Mouse (Mus musculus) gonadal fat pad, adult 2 months (tissue): Measurements from ENCODE around the gene Ppme1. TPM values are rescaled to one million over a fixed set of nuclear protein-coding genes. Genes with fewer than 3 reads are reported as not detected.

ENCODE experiments used
- DNase-seq: peaks from one replicate; pipeline ENCODE4 v3.0.0-alpha.2; 2012; ENCODE audit warnings: low read depth
- polyA plus RNA-seq: library from polyadenylated mRNA; depleted of rRNA; stranded (reverse); fragments of >200 nt; gene quantifications from 2 replicates; pipeline ENCODE4 v1.2.3, GENCODE M21; 2012; rRNA removed

Ppme1 gene
- 89.1 and 95.3 TPM in 2 replicates for polyA plus RNA-seq

DNA sequence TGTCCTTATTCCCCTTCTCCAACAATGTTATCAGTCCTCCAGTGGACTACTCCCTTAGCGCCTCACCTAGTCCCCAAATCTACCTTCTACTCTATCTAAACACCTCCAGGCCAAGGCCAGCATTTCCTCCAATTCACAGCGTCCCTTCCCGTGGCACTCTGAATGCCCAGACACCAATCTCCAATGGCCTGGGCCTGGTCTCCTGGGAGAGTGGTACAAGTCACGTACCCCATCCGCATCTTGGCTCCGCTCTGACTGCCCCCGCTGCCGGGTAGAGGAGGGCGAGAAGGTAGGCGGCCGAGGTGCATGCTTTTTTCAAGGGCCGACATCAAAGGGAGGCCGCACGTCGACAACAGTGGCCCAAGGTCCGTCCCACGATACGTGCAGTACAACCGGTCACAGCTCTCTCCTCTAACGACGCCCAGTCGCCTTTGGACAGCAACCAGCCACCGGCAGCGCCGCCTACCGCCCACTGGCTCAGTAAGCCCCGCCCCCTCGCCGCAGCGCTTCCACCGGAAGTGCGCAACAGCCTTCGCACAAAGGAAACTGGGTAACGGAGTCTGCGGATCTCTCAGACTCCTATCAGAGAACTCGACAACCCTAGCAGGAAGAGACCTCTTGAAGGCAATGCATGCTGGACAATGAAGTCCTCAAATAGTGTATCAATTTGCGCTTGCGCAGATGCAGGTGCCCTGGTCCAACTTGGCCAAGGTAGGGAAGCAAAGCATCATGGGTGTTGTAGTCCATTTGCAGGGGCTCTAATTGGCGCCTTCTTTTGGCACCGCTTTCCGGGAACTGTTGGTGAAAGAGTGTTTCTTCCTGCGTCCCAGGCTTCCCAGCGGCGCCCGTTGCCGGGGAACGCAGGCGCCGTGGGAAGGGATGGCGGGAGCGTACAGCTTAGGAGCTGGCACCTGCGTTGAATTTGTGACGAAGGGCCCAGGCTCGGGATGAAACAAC is at the start of gene Ppme1, which contains the start of gene C2cd3:
Gene Ppme1 (minus strand): TSS at position 813 of the 957 bp plus-strand sequence.
Gene C2cd3 (plus strand): TSS at position 739 of the 957 bp plus-strand sequence.
- peak; percentile 100 for DNase-seq

DNA sequence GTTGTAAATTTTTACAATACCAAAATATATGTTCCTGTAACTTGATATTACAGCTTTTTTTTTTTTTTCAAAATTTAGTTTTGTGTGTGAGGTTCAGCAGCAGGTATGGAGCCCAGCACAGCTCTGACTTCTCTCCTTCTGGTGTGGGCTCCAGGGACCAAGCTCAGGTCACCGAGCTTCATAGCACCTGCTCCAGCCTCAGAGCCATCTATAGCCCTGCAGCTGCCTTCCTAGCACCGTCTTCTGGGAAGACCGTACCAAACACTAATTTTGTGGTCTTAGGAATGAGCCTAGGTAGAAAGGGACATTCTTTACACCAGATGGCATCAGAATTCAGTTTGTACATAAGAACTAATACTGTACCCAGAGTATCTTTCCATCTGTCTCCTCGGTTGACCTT is 36.6 kb upstream of the Ppme1 start:
- DNase-seq, result no peak

DNA sequence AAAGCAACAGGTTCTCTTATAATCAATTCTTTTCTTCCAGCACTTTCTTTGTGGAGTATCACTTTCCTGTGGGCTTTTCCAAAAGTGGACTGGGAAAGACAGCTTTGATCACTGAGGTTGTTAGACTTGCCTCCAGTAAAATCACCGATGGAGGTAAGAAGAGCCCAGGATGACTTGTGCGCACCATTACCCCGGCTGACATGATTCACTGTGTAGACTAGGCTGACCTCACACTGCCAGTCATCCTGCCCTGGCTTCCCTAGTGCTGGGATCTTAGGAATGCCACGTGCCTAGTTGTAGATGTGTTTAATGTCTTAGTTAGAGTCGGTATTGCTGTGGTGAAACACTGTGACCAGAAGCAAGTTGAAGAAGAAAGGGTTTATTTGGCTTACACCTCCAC is 35.6 kb upstream of the Ppme1 start:
- no peak for DNase-seq

DNA sequence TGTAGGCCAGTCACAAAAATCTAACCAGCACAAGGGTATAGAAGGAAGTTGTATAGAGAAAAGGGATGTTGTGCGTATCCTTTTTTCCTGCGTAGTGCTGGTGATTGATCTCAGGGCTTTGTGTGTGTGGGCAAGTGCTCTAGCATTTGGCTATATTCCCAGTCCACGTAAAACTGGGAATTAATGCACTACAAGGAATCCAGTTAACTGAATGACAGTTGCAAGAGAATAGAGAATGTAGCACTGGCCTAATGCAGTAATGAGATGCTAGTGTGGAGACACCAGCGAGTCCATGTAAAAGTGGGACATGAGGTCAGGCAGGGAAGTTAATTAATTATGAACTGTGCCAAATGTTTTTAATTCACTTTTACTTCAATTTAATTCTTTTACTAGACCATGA is 30.6 kb upstream of the Ppme1 start:
- no peak for DNase-seq

DNA sequence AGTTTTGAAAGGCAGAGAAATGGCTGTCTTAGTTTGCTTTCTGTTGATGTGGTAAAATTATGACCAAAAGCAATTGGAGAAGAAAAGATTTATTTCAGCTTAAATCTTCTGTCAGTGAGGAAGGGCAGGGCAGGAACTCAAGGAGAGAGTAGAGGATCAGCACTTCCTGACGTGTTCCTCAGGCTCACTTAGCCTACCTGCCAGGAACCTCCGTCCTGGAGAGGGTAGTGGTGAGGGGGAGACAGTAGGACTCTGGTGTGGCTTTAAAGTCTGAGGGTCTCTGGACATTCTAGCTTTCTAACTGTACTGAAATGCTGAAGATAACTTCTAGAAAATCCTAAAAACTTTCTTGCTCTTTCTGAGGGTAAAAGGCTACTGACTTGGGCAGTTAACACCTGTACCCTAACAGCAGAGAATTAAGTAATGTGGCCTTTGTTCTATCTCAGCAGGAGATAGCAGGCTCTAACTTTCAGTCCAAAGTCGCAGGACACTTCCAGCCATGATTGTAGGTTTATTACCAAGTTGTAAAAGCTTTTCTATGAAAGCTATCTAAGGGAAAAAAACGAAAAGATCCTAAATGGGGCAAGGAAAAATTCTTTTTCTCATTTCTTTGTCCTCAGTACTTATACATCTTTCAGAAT is 28.9 kb upstream of the Ppme1 start:
- no peak for DNase-seq

DNA sequence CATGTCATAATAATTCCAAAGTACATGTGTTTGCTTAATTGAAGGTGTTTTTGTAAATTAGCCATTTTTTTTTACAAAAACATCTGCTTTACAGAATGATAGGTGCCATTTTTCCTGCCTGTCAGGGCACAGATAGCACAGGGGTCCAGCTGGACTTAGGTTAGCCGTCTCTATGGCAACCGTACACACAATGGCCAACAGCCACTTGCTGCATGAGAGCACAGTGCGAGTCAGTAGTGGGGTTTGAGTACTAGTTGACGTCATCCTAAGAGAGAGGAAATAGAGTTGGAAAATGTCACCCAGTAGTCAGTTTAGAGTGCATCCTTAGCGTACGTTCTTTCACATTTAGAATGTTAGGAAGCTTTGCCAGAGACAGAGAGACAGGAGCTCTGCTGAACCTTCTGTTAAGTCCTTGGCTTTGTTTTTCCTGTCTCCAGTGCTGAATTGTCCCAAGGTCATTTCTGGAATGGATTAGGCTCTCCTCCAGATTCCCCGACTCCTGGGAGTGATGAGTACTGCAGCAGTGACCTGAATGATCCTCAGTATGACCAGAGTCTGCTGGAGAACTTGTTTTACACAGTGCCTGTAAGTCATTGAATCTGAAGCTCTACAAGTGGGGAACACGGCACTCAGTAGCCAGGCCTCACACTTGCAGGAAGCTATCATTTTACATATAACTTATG is 27.3 kb upstream of the Ppme1 start:
- DNase-seq, result no peak

DNA sequence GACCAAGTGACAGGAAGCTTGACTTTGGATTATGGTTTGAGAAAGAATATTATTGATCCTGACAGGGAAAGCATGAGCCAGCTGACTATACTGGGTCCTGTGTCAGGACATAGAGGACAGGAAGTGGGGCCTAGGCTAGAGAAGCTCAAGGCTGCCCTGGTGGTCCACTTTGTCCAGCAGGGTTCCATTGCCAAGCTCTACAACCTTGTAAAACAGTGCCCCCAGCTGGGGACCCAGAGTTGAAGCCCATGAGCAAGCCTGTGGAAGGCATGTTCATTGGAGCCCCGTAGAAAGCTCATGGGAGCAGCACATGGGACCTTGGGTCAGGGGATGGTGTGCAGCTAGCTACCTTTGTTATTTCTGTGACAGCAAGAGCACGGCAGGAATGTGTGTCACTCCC is 20.2 kb upstream of the Ppme1 start:
- DNase-seq, result no peak

DNA sequence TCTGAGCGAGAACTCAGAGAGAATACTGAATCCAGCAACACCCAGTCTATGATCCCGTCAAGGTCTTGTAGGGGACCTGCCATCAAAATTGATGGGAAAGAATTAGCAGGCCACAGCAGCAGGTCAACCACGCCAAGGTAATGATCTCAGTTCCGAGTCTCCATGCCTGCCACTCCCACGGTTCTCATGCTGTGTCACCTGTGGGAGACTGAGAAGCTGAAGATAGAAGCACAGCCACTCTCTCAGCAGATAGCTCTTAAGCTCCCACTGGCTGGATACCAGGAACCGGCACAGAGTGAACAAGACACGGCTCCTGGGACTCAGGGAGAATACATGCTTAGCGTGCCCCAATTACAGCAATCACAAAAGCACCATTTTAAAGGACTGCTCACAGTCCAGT is 18.1 kb upstream of the Ppme1 start:
- DNase-seq, result no peak

DNA sequence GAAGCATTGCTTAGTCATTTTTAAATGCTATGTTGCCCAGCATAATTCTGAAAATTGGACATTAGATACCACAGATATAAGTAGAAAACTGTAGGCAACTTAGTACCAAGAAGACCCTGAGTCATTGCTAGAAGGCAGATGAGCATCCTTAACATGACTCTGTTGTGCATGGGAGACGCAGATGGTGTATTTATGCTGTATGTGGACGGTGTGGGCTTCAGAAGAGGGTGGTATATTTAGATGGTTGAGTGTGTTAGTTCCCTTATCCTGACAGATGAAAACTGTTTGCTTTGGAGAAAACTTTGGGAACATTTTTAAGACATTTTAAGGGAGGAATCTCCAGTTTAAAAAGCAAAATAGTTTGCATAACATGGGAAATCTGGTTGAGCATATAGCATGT is 16.1 kb upstream of the Ppme1 start:
- no peak for DNase-seq

DNA sequence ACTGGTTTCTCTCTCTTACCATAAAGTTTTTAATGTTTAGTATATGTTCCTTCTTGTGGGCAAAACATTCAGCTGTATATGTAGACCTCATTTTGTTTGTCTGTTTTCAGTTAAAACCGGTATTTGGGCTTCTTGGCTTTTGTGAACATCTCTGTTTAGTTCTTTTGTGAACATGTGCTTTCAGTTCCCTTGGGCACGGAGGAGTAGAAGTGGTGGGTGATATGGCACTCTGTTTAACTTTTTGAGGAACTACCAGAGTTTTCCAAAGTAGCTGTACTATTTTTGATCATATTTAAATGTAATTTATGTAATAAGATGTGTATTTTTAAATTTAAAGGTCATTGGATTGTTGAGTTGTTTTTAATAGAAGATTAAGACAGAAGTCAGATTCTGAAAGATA is 11.1 kb upstream of the Ppme1 start:
- DNase-seq, result no peak

DNA sequence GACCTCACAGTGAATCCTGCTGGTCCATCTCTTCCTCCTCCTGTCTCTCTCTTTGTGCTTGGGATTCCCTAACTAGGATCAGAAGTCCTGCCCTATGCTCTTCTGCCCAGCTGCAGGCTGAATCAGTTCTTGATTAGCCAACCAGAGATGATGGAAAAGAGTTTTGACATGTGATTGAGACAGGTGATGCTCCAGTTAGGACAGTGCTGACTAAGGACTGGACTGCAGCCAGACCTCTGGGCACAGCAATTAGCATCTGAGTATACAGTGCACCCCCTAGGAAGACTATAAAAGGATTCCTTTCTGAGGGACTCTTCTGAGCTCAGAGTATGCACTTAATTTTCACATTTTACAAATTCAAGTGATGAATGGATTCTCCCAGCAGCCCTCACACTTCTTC is 9.1 kb upstream of the Ppme1 start:
- DNase-seq, result no peak

DNA sequence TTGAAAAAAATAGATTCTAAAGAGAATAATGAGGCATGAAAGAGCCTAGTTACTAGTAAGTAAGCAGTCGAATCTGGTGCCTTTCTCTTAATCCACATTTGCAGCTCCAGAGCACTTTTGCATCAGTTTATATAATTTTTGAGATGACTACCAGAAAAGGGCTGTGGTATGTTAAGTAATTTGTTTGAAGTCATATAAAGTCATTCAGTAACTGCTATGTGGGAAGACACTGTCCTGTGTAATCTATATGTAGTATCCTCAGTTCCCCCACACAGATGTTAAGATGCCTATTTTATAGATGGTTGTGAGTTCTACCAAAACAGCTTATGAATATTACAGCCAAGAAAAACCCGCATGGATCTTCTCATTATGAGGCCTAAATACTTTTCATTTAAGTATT is 6.2 kb upstream of the Ppme1 start:
- DNase-seq, result no peak

DNA sequence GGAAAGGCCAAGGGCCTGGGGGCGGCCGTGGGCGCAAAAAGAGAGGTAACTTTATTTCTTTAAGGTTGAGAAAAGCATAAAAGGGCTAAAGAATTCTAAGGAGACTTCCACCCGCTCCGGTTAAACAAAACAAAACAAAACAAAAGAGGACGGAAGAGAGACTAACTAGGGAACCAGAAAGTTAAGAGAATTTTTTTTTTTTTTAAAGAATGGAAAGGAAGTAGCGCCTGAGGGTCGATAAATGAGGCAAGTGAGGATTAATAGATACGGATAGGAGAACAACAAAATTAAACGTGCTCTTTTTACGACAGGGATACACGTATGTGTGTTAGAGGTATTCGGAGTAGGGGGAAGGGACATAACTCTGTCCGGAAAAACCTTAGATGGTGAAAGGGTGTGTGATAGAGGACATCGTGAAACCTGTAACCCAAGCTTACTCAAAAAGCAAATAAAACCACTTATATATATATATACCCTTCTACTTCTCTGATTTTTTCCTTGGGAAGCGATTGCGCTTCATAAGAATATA is 409 bp upstream of the Ppme1 start:
- DNase-seq, result no peak

DNA sequence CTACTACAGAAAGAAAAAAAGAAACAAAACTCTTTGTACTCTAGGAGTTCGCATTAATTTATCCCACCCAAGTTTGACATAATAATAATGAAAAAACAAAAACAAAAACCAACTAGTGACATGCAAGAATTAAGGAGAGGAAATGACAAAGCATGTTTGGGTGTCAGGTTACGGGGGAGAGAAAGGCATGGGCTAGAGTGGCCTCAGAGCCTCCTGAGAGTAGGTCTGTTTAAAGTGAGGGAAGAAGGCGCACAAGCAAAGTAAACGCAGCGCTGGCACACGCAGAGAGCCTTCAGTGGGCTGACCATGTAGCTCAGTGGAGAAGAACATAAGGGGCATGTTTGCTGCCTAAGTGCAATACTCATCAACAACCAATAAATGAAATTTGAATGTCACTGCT is 7.2 kb downstream of the Ppme1 start:
- DNase-seq, result no peak

DNA sequence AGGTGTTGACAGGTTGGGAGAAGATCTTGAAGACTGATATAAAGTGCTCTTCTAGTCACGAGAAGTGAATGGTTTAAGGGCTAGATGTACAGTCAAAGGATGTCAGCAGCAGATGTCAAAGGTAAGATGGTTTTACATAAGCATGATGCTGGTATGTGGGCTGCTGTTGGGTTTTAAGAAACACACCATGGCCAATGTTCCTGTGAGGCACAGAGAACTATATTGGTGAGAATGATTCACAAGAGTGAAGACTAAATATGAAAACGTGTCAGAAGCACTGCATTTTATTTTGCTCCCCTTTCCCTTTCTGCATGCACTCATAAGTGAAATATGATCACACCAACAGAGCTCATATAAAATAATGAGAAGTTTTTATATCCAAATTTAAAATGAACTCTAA is 8.9 kb downstream of the Ppme1 start:
- DNase-seq, result no peak

DNA sequence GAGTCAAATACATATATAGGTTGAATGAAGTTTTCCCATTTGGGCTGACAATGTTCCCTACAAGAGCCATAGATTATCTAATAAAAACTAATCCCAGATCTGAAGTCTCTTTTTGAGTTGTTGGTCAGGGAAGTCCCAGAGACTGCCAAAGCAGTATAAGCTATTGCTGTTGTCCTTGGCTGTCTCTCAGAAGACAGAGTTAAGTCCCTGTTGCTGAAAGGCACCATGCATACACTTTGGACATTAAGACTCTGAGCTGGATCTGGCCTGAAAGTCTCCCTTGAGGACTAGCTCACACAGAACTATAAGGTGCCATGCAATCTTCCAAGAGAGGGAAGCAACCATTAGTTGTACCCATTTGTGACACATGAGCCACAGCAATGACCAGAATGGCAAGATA is 14.3 kb downstream of the Ppme1 start:
- peak; percentile 59 for DNase-seq

DNA sequence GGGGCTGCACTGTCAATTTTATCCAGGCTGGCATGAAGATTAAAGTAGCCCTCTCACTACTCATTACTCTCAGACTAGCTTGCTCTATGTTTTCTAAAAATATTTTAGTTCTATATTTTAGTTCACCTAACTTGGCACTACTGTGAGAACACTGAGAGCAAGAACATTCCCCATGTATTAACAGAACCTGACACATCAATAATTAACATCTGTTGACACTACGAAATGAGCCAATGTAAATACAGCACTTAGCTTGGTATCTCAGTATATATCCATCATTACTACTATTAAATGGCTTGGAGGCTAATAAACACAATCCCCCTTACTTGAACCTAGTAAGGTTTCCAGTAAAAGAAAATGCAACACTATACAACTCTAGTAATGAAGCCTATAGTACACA is 15.3 kb downstream of the Ppme1 start:
- DNase-seq, result no peak

DNA sequence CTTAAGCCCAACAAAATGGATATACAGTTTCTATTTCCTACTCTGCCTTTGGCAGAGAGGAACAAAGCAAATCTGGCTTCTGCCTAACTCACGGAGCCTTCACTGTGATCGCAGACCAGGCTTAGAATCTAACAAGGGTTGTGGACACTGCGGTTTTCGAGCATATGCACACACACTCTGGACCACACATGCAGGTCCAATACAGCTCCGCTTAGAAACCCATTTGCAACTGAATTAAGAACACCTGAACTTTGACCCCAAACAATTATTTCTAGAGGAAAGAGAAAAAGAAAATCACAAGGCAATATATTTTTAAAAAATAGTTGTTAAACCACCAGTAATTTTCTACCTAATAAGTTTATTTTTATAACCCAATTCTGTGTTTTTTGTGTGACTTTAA is 15.8 kb downstream of the Ppme1 start:
- DNase-seq, result no peak

DNA sequence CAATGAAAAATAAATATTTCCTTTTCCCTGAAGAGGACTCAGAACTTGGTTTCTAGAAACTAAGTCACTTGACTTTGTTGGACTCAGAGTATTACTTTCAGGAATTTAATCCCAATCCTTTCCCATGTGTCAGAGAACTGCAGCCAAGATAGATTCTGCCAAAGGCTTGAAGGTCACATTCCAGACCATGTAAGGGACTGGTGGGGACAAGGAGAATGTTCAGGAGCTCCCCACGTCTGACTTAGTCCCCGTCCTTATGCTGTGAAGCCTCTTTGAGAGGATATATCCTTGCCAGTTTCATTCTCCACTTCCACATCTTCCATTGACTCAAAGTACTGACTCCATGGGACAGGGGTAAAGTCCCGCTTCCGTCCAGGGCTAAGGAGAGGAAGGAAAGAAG is 17.1 kb downstream of the Ppme1 start:
- DNase-seq, result no peak

DNA sequence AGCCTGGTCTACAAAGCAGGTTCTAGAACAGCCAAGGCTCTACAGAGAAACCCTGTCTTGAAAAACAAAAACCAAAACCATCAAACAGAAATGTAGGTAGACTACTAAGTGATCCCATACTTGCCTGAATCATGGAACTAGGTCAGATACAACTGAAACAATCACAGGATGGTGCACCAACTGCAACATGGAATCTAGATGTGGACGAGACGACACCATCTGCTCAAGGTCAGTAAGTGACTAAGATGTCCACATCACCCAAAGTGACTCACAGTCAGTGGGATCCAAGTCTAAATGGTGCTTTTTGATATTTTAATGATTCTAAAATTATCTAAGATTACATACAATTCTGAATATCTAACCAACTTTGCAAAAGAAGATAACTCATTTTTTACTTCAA is 36.2 kb downstream of the Ppme1 start:
- DNase-seq, result no peak

DNA sequence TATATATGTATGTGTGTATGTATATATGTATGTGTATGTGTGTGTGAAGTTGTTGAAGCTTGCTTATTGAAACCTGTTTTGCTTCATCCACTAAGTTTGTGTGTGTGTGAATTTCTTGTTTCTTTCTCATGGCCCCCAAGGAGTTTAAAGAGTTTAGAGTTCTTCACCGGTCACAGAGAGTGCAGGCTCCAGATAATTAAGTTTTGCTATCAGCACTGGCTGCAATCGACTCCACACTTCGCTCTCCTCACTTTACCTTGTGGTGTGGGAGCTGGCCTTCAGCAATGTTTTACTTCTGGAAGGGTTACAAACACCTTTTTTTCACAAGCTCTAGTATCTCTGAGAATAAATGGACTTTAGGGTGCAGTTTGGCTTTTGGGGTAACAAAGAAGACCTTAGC is 40.8 kb downstream of the Ppme1 start:
- DNase-seq, result no peak

DNA sequence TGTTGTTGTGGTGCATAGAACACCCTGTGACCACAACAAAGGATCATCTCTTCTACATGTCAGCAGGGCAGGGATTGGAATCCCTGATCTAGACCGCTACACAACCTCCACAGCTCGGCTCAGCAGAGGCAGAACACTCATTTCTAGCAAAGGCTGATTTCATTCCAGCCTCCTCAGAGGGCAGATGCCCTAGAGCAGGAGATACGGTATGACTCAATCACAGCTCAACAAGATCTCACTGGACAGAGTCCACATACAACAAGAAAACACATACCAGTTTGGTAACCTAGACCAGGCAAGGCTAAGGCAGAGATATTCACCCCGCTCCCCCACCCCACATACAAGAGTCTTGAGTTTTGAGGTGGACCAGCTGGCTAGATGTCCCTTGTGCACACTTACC is 43.5 kb downstream of the Ppme1 start:
- no peak for DNase-seq
